Mouse (Mus musculus) splenic B cell, adult 2 months (primary cell): ENCODE results near the gene Exosc2.

Experiments
- DNase-seq: peaks from one replicate; pipeline ENCODE4 v3.0.0-alpha.2; 2011; ENCODE audit warnings: low read depth, low spot score
- H3K27me3 ChIP-seq: 2 replicates; pipeline ENCODE4 v1.6.1; 2012; ENCODE audit warnings: mild to moderate bottlenecking, low read length, moderate library complexity, mixed read lengths; ENCODE audit not compliant: control insufficient read depth, poor library complexity, insufficient read depth, severe bottlenecking
- H3K36me3 ChIP-seq: 2 replicates; pipeline ENCODE4 v1.6.1; 2012; ENCODE audit warnings: mild to moderate bottlenecking, low read length, moderate library complexity, mixed read lengths; ENCODE audit not compliant: control insufficient read depth, poor library complexity, insufficient read depth, severe bottlenecking

Exosc2 gene

DNA sequence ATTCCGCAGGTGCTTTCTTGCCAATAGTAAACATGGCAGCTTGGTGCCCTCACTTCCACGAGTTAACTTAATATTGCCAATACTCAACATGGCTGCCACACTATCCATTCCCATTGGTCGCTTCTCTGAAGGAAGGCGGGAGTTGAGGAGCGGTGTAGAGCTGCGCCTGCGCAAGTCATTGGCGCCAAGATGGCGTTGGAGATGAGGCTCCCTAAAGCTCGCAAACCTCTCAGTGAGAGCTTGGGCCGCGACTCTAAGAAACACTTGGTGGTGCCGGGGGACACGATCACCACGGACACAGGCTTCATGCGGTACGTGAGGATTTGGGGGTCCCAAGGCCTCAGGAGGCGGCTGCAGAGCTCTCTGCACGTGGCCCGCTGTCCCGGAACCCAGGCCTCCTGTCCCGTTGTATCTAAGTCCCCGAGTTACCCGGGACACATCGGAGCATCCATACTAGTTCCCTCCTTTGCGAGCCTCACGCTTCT lies at the start of gene Exosc2:
TSS of gene Exosc2 (plus strand) at position 165 of the 485 bp plus-strand sequence.
- Histone ChIP-seq H3K36me3 (no peaks in the 10 kb centered on the region; the same call in 1 of the 2 replicates), H3K27me3 (no peaks in the 10 kb centered on the region)
- peak; percentile 98 for DNase-seq

DNA sequence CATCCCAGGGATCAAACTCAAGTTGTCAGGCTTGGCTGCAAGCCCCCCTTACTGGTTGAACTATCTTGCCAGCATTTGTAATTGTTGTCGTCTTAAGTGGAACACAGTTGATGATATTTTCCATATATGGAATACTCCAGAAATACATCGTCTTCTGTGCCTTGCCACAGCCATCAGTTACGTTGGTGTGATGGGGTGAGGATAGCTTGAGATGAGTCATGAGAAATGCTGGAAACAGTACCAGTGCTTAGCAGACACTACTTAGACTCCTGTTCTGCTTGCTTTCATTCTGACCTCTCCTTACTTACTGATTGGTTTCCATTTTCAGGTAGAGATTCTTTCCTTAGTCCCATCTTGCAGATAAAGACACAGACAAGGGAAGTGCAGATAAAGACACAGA lies 37.0 kb upstream of the Exosc2 start:
- H3K27me3 ChIP-seq, result no peaks in the 10 kb centered on the region; the same call in none of the 2 replicates
- no peaks in the 10 kb centered on the region for H3K36me3 ChIP-seq
- DNase-seq, result no peak

DNA sequence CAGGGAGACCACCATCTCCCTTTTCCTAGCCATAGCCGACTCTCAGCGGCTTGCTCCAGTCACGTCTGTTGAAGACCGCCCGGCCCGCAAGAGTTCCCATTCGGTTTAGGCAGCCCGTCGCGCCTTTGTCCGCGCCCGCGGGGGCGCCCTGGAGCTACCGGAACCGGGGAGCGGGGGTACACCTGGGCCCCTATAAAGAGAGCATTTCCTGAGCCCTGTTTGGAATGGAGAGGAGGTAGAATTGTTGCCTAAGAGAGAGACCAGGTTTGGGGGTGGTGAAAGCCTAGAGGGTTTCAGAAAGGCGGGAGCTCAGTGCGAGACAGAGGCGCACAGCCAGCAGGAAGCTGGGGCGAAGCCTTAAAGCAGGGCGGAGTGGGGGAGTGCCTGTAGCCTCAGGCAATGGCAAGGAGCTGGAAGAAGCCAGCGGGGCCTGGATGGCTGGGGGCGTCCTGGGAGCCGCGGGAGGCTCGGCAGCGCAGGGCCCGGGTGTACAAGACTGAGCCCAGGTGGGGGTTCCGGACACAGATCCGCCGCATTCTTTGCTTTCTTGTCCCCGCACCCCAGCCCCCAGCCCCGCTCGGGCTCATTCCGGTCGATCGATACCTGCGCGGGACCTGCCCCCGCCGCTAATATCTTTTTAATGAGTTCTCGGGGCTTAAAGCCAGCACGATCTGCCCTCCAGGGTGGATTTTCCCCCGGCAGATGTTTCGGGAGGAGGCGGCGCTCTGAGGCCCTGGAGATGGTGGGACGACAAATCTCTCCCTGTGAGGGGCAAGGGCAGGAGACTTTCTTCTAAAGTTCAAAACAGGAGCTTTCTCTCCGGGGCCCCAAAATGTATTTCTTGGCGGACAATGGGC lies 35.0 kb upstream of the Exosc2 start:
- Histone ChIP-seq H3K36me3 (no peaks in the 10 kb centered on the region), H3K27me3 (no peaks in the 10 kb centered on the region; the same call in none of the 2 replicates)
- DNase-seq, result no peak

GRCm38 (mm10) chr2:31636138-31636741 lies 34.3 kb upstream of the Exosc2 start:
- H3K27me3 ChIP-seq, result no peaks in the 10 kb centered on the region; the same call in none of the 2 replicates
- no peak for DNase-seq
- no peaks in the 10 kb centered on the region for H3K36me3 ChIP-seq

GRCm38 (mm10) chr2:31636742-31637141 lies 33.8 kb upstream of the Exosc2 start:
- no peak for DNase-seq
- H3K27me3 ChIP-seq, result no peaks in the 10 kb centered on the region; the same call in none of the 2 replicates
- no peaks in the 10 kb centered on the region for H3K36me3 ChIP-seq

- H3K27me3 ChIP-seq, result no peaks in the 10 kb centered on the region; the same call in none of the 2 replicates
- DNase-seq, result no peak
- H3K36me3 ChIP-seq, result no peaks in the 10 kb centered on the region
Observed at GRCm38 (mm10) chr2:31637311-31637710, 33.2 kb upstream of the Exosc2 start.

GRCm38 (mm10) chr2:31637807-31638206 lies 32.7 kb upstream of the Exosc2 start:
- peak; percentile 33 for DNase-seq
- Histone ChIP-seq H3K36me3 (no peaks in the 10 kb centered on the region), H3K27me3 (no peaks in the 10 kb centered on the region; the same call in none of the 2 replicates)

DNA sequence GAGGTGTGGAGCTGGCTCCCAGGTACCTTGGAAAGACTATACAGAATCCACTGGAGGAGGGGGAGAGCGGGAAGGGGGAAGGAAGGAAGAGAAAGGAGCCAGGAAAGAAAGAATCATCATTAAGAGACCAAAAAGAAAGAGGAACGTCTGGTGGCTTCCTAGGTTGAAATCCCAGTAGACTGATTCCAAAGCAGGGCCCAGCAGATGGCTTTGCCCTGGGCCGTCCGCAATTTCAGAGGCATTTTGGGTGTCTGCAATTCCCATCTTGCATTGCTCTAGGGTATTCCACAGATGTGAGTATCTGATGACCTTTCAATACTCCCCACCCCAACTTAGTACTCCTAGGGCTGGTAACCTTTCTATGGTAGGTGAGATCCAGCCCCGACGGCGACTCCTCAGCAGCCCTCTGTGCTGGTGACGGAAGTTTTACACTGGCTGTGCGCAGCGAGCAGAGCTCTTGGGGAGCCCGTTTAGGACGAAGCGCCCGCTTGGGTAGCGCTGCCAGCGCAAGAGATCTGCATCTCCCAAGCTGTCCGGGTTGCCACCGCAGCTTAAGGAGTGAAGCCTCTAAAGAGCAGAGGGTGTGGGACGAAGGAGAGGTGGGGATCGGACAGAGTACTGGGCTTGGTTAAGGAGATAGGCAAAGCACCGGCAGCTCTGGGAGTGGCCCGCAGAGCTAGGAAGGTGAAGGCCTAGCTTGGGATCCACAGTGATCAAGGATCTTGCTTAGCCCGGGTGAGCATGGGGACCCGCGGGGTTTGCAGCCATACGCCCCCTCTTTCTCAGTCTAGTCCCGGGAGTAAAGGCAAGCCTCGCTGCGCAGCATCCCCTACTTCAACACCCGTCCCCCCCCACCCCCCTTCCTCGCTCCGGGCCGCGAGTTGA lies 31.7 kb upstream of the Exosc2 start:
- Histone ChIP-seq H3K36me3 (no peaks in the 10 kb centered on the region), H3K27me3 (no peaks in the 10 kb centered on the region; the same call in none of the 2 replicates)
- no peak for DNase-seq

DNA sequence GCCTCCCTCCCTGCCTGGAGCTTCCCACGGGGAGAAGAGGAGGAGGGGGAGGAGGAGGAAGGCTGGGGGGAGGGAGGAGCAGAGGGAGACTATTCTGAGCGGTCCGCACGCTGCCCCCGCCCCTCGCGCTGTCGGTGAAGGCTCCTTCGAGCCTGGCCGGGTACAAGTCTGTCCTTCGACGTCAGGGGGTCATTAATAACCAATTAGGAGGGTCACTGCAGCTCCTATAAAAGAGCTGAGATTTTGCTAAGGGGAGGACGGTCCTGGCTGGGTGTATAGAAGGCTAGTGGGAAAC lies 31.1 kb upstream of the Exosc2 start:
- no peaks in the 10 kb centered on the region for H3K36me3 ChIP-seq

GRCm38 (mm10) chr2:31639901-31640608 lies 30.5 kb upstream of the Exosc2 start, which contains the start of gene Prdm12:
TSS of gene Prdm12 (plus strand) at chr2:31640037.
- DNase-seq, result no peak

More for the DNA sequence above, 31.1 kb upstream of the Exosc2 start:
- no peaks in the 10 kb centered on the region; the same call in none of the 2 replicates for H3K27me3 ChIP-seq
- no peak for DNase-seq

GRCm38 (mm10) chr2:31640609-31641507 lies 29.7 kb upstream of the Exosc2 start:
- H3K27me3 ChIP-seq, result no peaks in the 10 kb centered on the region; the same call in none of the 2 replicates
- H3K36me3 ChIP-seq, result no peaks in the 10 kb centered on the region
- DNase-seq, result no peak

More at GRCm38 (mm10) chr2:31639901-31640608, 30.5 kb upstream of the Exosc2 start, which contains the start of gene Prdm12:
- Histone ChIP-seq H3K36me3 (no peaks in the 10 kb centered on the region), H3K27me3 (no peaks in the 10 kb centered on the region; the same call in none of the 2 replicates)

DNA sequence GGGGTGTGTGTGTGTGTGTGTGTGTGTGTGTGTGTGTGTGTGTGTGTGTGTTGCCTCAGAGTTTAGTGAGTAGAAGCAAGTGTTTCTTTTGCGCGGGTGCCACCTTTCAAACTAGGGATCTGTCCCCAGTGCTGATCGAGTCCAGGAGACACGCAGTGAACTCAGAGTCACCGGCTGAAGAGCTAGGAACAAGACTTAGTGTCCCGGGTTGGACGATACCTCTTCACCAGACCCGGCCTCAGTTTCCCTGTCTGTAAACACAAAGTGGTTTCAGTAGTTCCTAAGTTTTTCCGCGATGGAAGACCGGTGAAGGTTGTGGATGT lies 29.0 kb upstream of the Exosc2 start:
- Histone ChIP-seq H3K36me3 (no peaks in the 10 kb centered on the region), H3K27me3 (no peaks in the 10 kb centered on the region; the same call in none of the 2 replicates)
- DNase-seq, result no peak

- Histone ChIP-seq H3K36me3 (no peaks in the 10 kb centered on the region), H3K27me3 (no peaks in the 10 kb centered on the region; the same call in none of the 2 replicates)
- DNase-seq, result no peak
Observed at GRCm38 (mm10) chr2:31641929-31642328, 28.6 kb upstream of the Exosc2 start.
